Mouse (Mus musculus): Measurements from ENCODE around the gene Agbl1. TPM values are rescaled to one million over a fixed set of nuclear protein-coding genes. Genes with fewer than 3 reads are reported as not detected.

Agbl1 gene
- polyA plus RNA-seq, 1 experiment from 2014 or later: 0.18 TPM

- Histone ChIP-seq H3K27me3 (no peaks in the 10 kb centered on the region), H3K4me3 (peak overlapping the region; percentile 35), H3K4me2 (peak overlapping the region; percentile 54), H3K9me3 (no peaks in the 10 kb centered on the region), H3K9ac (peak overlapping the region; percentile 38), H3K27ac (replicated peaks) (peak overlapping the region; percentile 70), H3K4me1 (replicated peaks) (peaks cover 16% of the 10 kb centered on the region), H3K36me3 (no peaks in the 10 kb centered on the region)
- peak; percentile 92 for ATAC-seq (ENCODE audit: low FRiP score, low read depth)
- WGBS: 7% methylated on average over 15 of the region's 15 CpGs
These were observed 163.5 kb downstream of the Agbl1 start for GRCm38 (mm10) chr7:76392941-76393817.

DNA sequence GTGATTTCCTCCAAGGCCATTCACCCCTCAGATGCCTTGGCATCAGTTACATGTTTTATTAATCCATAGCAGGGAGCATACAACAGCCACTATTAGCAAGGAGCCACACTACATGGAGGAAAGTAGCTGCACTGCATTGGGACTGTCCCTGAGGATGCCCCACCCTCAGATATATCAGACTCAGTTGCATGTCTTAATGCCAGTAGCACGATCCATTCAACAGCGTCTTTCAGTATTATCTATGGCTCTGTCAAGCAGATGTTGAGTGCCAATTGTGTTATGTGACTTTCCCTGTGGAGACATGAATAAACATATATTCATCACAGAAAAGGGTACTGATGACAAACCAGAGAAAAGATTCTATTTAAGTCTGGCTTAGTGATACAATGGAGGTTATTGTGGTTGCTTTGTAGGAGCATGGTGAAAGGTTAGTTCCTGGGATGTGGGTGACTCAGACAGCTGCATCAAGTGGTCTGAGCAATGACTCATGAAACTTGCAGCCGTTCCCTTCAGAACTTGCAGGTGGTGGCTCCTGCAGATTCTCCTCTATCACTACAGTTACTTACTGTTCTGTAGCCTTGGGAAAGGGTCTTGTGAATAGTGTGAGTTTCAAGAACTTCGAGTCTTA, 178.4 kb downstream of the Agbl1 start:
- Histone ChIP-seq H3K9me3 (no peaks in the 10 kb centered on the region), H3K4me3 (no peak overlapping the region), H3K4me1 (replicated peaks) (no peaks in the 10 kb centered on the region), H3K9ac (no peak overlapping the region), H3K36me3 (no peaks in the 10 kb centered on the region), H3K4me2 (no peak overlapping the region), H3K27me3 (no peaks in the 10 kb centered on the region), H3K27ac (replicated peaks) (no peak overlapping the region)
- no peak for ATAC-seq (ENCODE audit: low FRiP score, low read depth)
- 32% methylated on average over 4 of the region's 4 CpGs for WGBS

- 26% methylated on average over 10 of the region's 10 CpGs for whole genome bisulfite sequencing
These were observed 179.3 kb downstream of the Agbl1 start for GRCm38 (mm10) chr7:76409020-76409419.

GRCm38 (mm10) chr7:76410403-76411180, 180.9 kb downstream of the Agbl1 start:
- no peaks in the 10 kb centered on the region for H3K27me3 ChIP-seq
- no peak for ATAC-seq (ENCODE audit: low FRiP score, low read depth)

More at GRCm38 (mm10) chr7:76409020-76409419, 179.3 kb downstream of the Agbl1 start:
- H3K4me1 ChIP-seq (replicated peaks): no peaks in the 10 kb centered on the region
- no peaks in the 10 kb centered on the region for H3K36me3 ChIP-seq
- H3K9me3 ChIP-seq: no peaks in the 10 kb centered on the region
- ATAC-seq (ENCODE audit: low FRiP score, low read depth): no peak
- H3K4me2 ChIP-seq: no peak overlapping the region
- H3K27me3 ChIP-seq: no peaks in the 10 kb centered on the region
- no peak overlapping the region for H3K27ac ChIP-seq (replicated peaks)
- no peak overlapping the region for H3K9ac ChIP-seq
- H3K4me3 ChIP-seq: no peak overlapping the region

DNA sequence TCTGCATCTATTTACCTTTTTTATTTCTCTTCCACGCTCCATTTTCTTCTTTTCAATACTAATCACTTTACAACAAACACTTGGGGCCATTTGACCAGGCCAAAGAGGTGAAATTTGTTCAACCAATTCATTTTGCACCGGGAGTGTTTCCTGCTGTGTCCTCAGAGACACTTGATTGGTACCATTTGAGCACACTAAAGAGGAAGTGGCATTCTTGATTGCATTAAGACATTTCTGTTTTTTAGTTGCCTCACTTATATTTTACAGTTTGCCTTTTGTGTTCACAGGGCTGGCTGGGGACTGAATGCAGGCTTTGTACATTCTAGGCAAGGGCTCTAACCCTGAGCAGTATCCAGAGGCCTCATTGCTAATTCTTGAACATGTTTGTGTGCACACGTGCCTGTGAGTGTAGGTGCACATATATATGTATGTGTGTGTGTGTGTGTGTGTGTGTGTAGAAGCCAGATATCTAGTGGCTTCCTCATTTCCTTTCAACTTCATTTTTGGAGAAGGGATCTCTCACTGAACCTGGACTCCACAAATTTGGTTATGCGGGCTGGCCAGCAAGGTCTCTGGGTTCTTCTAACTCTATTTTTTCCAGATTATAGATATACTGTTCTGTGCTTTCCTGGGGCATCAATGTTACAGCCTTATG, 182.4 kb downstream of the Agbl1 start:
- Histone ChIP-seq H3K27ac (replicated peaks) (no peak overlapping the region), H3K4me1 (replicated peaks) (no peaks in the 10 kb centered on the region), H3K27me3 (no peaks in the 10 kb centered on the region), H3K9me3 (no peaks in the 10 kb centered on the region), H3K36me3 (no peaks in the 10 kb centered on the region), H3K4me3 (no peak overlapping the region), H3K9ac (no peak overlapping the region), H3K4me2 (no peak overlapping the region)
- WGBS: 65% methylated on average over 4 of the region's 4 CpGs
- no peak for ATAC-seq (ENCODE audit: low FRiP score, low read depth)

More at GRCm38 (mm10) chr7:76410403-76411180, 180.9 kb downstream of the Agbl1 start:
- WGBS: 84% methylated on average over 9 of the region's 9 CpGs
- Histone ChIP-seq H3K36me3 (no peaks in the 10 kb centered on the region), H3K9ac (no peak overlapping the region), H3K27ac (replicated peaks) (no peak overlapping the region), H3K4me1 (replicated peaks) (no peaks in the 10 kb centered on the region), H3K9me3 (no peaks in the 10 kb centered on the region), H3K4me2 (no peak overlapping the region), H3K4me3 (no peak overlapping the region)

DNA sequence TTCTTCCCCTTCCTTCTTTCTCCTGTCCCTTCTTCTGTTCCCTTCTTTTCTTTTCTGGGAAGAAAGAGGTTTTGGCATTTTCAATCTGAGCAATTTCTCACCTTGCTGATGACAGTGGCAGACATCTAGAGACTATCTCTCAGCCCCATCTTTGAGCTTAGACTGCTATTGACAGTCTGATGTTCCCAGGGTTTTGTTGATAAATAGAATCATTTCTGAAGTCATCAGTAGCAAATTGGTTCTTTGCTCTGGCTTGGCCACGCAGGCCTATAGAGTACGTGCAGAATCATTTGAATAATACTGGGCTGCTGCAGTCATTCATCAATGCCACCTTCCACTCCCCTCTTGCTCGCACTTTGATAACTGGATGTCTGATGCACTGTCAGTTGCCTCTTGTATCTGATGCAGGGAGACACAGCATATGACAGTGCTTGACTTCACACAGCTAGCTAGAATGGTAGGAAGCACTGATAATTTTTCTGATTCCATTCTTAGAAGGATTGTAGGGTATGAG, 186.5 kb downstream of the Agbl1 start:
- no peaks in the 10 kb centered on the region for H3K4me1 ChIP-seq (replicated peaks)
- no peak overlapping the region for H3K4me3 ChIP-seq
- no peaks in the 10 kb centered on the region for H3K27me3 ChIP-seq
- no peak overlapping the region for H3K9ac ChIP-seq
- ATAC-seq (ENCODE audit: low FRiP score, low read depth): no peak
- no peaks in the 10 kb centered on the region for H3K9me3 ChIP-seq
- 26% methylated on average over 3 of the region's 3 CpGs for WGBS
- no peak overlapping the region for H3K4me2 ChIP-seq
- H3K27ac ChIP-seq (replicated peaks): no peak overlapping the region
- no peaks in the 10 kb centered on the region for H3K36me3 ChIP-seq

DNA sequence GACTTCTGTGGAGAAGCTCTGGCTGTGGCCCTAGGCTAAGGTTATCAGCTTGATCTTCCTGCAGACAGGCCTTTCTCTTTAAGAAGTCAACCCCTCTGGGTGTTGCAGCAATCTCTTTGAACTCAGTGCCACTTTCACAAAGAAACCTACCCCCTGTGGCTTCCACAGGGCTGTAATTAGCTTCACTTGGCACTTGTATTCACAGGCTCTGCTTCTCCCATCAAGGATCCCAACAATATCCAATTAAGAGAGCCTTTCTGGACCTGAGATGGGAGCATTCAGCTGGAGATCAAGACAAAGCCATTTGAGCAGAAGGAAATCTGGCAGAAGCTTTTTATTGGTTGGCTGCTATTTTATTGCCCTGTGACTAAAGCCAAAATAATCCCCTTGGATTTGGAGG, 208.9 kb downstream of the Agbl1 start:
- H3K4me1 ChIP-seq (replicated peaks): no peaks in the 10 kb centered on the region
- H3K36me3 ChIP-seq: no peaks in the 10 kb centered on the region
- no peaks in the 10 kb centered on the region for H3K9me3 ChIP-seq
- ATAC-seq (ENCODE audit: low FRiP score, low read depth): no peak
- no peak overlapping the region for H3K9ac ChIP-seq
- no peak overlapping the region for H3K4me3 ChIP-seq
- H3K27me3 ChIP-seq: no peaks in the 10 kb centered on the region
- no peak overlapping the region for H3K27ac ChIP-seq (replicated peaks)
- H3K4me2 ChIP-seq: no peak overlapping the region

GRCm38 (mm10) chr7:76438988-76439387, 209.3 kb downstream of the Agbl1 start:
- WGBS: 55% methylated on average over 4 of the region's 4 CpGs
- Histone ChIP-seq H3K27me3 (no peaks in the 10 kb centered on the region), H3K9me3 (no peaks in the 10 kb centered on the region), H3K4me3 (no peak overlapping the region), H3K4me1 (replicated peaks) (no peaks in the 10 kb centered on the region), H3K9ac (no peak overlapping the region), H3K36me3 (no peaks in the 10 kb centered on the region), H3K4me2 (no peak overlapping the region), H3K27ac (replicated peaks) (no peak overlapping the region)
- no peak for ATAC-seq (ENCODE audit: low FRiP score, low read depth)

- H3K4me3 ChIP-seq: no peak overlapping the region
- no peak overlapping the region for H3K9ac ChIP-seq
- H3K4me1 ChIP-seq (replicated peaks): no peaks in the 10 kb centered on the region
- ATAC-seq (ENCODE audit: low FRiP score, low read depth): no peak
- no peaks in the 10 kb centered on the region for H3K9me3 ChIP-seq
- 26% methylated on average over 5 of the region's 5 CpGs for WGBS
- no peaks in the 10 kb centered on the region for H3K27me3 ChIP-seq
- no peak overlapping the region for H3K4me2 ChIP-seq
- no peak overlapping the region for H3K27ac ChIP-seq (replicated peaks)
- no peaks in the 10 kb centered on the region for H3K36me3 ChIP-seq
These were observed 232.8 kb downstream of the Agbl1 start for GRCm38 (mm10) chr7:76462361-76463001.

DNA sequence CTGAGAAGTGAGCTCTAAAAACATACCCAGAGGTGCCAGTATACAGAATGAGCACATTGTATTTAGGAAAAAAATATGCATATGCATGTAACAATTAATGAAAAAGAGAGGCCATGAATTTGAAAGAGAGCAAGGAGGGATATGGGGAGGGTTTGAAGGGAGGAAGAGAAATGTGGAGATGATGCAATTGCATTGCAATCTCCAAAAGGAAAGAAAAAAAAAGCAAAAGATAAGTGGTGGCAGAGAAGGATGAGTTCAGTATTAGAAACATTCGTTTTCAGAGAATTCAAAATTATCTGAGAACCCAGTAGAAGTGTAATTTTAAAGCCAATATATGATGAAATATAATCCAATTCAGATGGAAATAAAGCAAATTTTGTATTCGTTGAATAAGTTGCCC, 236.7 kb downstream of the Agbl1 start:
- no peaks in the 10 kb centered on the region for H3K36me3 ChIP-seq
- no peak overlapping the region for H3K9ac ChIP-seq
- no peaks in the 10 kb centered on the region for H3K9me3 ChIP-seq
- no peaks in the 10 kb centered on the region for H3K4me1 ChIP-seq (replicated peaks)
- H3K4me3 ChIP-seq: no peak overlapping the region
- H3K27me3 ChIP-seq: no peaks in the 10 kb centered on the region
- WGBS: 84% methylated on average over 2 of the region's 2 CpGs
- H3K4me2 ChIP-seq: no peak overlapping the region
- no peak for ATAC-seq (ENCODE audit: low FRiP score, low read depth)
- H3K27ac ChIP-seq (replicated peaks): no peak overlapping the region

DNA sequence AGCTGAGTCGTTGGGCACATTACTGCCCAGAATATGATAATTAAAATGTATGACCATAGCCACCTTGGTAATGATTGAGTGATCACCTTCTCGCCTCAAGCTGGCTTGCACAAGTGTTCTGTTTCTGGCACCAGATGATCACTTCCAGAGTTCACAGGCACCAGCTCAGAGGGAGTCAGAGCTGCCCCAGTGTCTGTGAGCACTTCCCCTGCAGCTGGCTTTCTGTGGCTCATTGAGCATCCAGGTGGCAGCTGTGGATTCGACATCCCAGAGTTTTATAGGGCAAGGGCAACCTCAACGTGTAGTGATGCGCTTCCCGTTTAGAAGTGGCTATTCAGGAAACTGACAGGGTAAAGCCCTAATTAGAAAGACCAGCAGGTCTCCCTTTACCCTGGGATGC, 244.5 kb downstream of the Agbl1 start:
- 21% methylated on average over 6 of the region's 6 CpGs for WGBS
- H3K4me3 ChIP-seq: no peak overlapping the region
- H3K4me2 ChIP-seq: no peak overlapping the region
- no peaks in the 10 kb centered on the region for H3K27me3 ChIP-seq
- H3K36me3 ChIP-seq: no peaks in the 10 kb centered on the region
- no peak overlapping the region for H3K9ac ChIP-seq
- no peak for ATAC-seq (ENCODE audit: low FRiP score, low read depth)
- no peak overlapping the region for H3K27ac ChIP-seq (replicated peaks)
- peaks cover 6% of the 10 kb centered on the region; the same call in 1 of the 2 replicates for H3K4me1 ChIP-seq (replicated peaks)
- H3K9me3 ChIP-seq: no peaks in the 10 kb centered on the region

All from hindbrain, embryonic 15.5 days (tissue).